25 mouse cellular contexts compared by ENCODE assay signal in the genomic region with DNA sequence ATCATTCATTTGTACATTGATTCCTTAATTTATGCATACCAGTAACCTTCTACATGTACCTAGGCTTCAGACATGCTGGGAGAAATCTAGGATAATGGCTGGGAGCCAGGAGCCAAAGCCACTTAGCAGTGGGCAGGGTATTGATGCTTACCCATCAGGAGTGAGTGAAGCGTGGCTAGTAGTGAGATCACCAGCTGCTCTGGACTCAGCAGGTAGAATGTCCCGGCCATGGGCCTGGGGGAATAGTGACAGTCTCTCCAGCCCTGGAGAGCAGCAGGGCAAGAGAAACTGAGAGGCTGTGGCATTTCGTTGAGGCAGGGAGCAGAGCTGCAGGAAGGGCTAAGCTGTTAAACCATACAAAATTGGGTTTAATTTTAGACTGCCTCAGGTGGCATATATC.
DNase-seq lines count a peak whose midpoint lies in the region; ATAC-seq lines count a peak whose summit lies in the region.
"Had no signal": no experiment of that assay in that cellular context is flagged by ENCODE, and none has a peak within 500 bp of the region (broad histone marks: within the 10 kb centered on the region; RNA-seq: fewer than 3 reads in every experiment).

No protein-coding gene starts in this region.

- ATAC-seq in forebrain, embryonic 14.5 days: 0 out of 2 replicates have a peak, but pooled peaks have one; percentile 48
- no peak for ATAC-seq in forebrain, embryonic 11.5 days (replicated peaks; ENCODE audit: low FRiP score)
- ATAC-seq in midbrain, embryonic 13.5 days: peak; percentile 17; the same call in 1 of the 2 replicates
- no peak for ATAC-seq in midbrain, embryonic 14.5 days (ENCODE audit: low FRiP score, low TSS enrichment)
- ATAC-seq: forebrain, embryonic 15.5 days had no signal

- no peak overlapping the region for H3K4me3 ChIP-seq in forebrain, embryonic 14.5 days (ENCODE audit: low read depth, low read length)
- no peak overlapping the region for H3K4me3 ChIP-seq in forebrain, embryonic 11.5 days (ENCODE audit: low read depth, low read length)
- no peak overlapping the region for H3K4me3 ChIP-seq in midbrain, embryonic 13.5 days (replicated peaks)
- no peak overlapping the region for H3K4me3 ChIP-seq in midbrain, embryonic 14.5 days (replicated peaks; ENCODE audit: low read depth, low read length)
- H3K4me3 ChIP-seq: forebrain, embryonic 15.5 days; heart, embryonic 10.5 days; heart, embryonic 15.5 days; limb, embryonic 13.5 days; lung, embryonic 15.5 days had no signal

- no peak for DNase-seq in forebrain, embryonic 14.5 days (ENCODE audit: low spot score)
- no peak for DNase-seq in forebrain, embryonic 11.5 days (ENCODE audit: low spot score)
- no peak for DNase-seq in midbrain, embryonic 14.5 days
- DNase-seq in cerebellum, adult 9-10 months: peak; percentile 64
- peak; percentile 47 to 57 for DNase-seq in cerebellum, postnatal 36 days
- DNase-seq in right cerebral cortex, postnatal 14 days: no peak
- DNase-seq in spleen, adult 18-20 months: no peak
- DNase-seq: adrenal gland, postnatal 25 days; gastrocnemius, postnatal 25 days; heart, adult 11 months; heart, postnatal 36 days; kidney, adult 2 months; kidney, postnatal 10 days; right cerebral cortex, postnatal 25 days; thymus, postnatal 25 days had no signal

- no peaks in the 10 kb centered on the region for H3K9me3 ChIP-seq in forebrain, embryonic 14.5 days (replicated peaks; ENCODE audit: control insufficient read depth, low read length)
- H3K9me3 ChIP-seq in forebrain, embryonic 11.5 days (ENCODE audit: control insufficient read depth, low read length): no peaks in the 10 kb centered on the region
- H3K9me3 ChIP-seq in midbrain, embryonic 13.5 days: no peaks in the 10 kb centered on the region
- H3K9me3 ChIP-seq in midbrain, embryonic 14.5 days (ENCODE audit: control insufficient read depth, low read length): no peaks in the 10 kb centered on the region
- H3K9me3 ChIP-seq: forebrain, embryonic 15.5 days; G1E; heart, embryonic 10.5 days; heart, embryonic 15.5 days; limb, embryonic 13.5 days; lung, embryonic 15.5 days had no signal

- H3K9ac ChIP-seq in forebrain, embryonic 14.5 days (ENCODE audit: low read length): no peak overlapping the region
- no peak overlapping the region for H3K9ac ChIP-seq in forebrain, embryonic 11.5 days (ENCODE audit: low read length)
- H3K9ac ChIP-seq in midbrain, embryonic 13.5 days (replicated peaks): no peak overlapping the region
- H3K9ac ChIP-seq in midbrain, embryonic 14.5 days (replicated peaks; ENCODE audit: low read length): no peak overlapping the region
- H3K9ac ChIP-seq: forebrain, embryonic 15.5 days; heart, embryonic 15.5 days; hindbrain, embryonic 14.5 days; limb, embryonic 13.5 days; lung, embryonic 15.5 days had no signal

- H3K4me1 ChIP-seq in forebrain, embryonic 14.5 days (ENCODE audit: control insufficient read depth, insufficient read depth, low read length): no peaks in the 10 kb centered on the region
- no peaks in the 10 kb centered on the region for H3K4me1 ChIP-seq in forebrain, embryonic 11.5 days (replicated peaks; ENCODE audit: control insufficient read depth, insufficient read depth, low read length)
- H3K4me1 ChIP-seq in midbrain, embryonic 13.5 days (replicated peaks): no peaks in the 10 kb centered on the region
- H3K4me1 ChIP-seq in midbrain, embryonic 14.5 days (ENCODE audit: control insufficient read depth, insufficient read depth, low read length): no peaks in the 10 kb centered on the region
- H3K4me1 ChIP-seq: forebrain, embryonic 15.5 days; limb, embryonic 13.5 days had no signal

- no peaks in the 10 kb centered on the region for H3K36me3 ChIP-seq in forebrain, embryonic 14.5 days (ENCODE audit: control insufficient read depth, insufficient read depth, low read length)
- no peaks in the 10 kb centered on the region for H3K36me3 ChIP-seq in forebrain, embryonic 11.5 days (ENCODE audit: control insufficient read depth, insufficient read depth, low read length)
- no peaks in the 10 kb centered on the region for H3K36me3 ChIP-seq in midbrain, embryonic 13.5 days
- no peaks in the 10 kb centered on the region for H3K36me3 ChIP-seq in midbrain, embryonic 14.5 days (ENCODE audit: control insufficient read depth, insufficient read depth, low read length)
- H3K36me3 ChIP-seq: forebrain, embryonic 15.5 days; G1E; heart, embryonic 10.5 days; heart, embryonic 15.5 days; limb, embryonic 13.5 days; lung, embryonic 15.5 days had no signal

- WGBS in forebrain, embryonic 14.5 days: 53% methylated on average over 3 of the region's 3 CpGs
- WGBS in forebrain, embryonic 11.5 days: 61% methylated on average over 3 of the region's 3 CpGs
- WGBS in midbrain, embryonic 13.5 days: 63% methylated on average over 3 of the region's 3 CpGs
- 54% methylated on average over 3 of the region's 3 CpGs for WGBS in midbrain, embryonic 14.5 days

- no peaks in the 10 kb centered on the region for H3K27me3 ChIP-seq in forebrain, embryonic 14.5 days (replicated peaks; ENCODE audit: control insufficient read depth, insufficient read depth, low read length)
- H3K27me3 ChIP-seq in forebrain, embryonic 11.5 days (ENCODE audit: control insufficient read depth, insufficient read depth, low read length): no peaks in the 10 kb centered on the region
- no peaks in the 10 kb centered on the region for H3K27me3 ChIP-seq in midbrain, embryonic 13.5 days
- no peaks in the 10 kb centered on the region for H3K27me3 ChIP-seq in midbrain, embryonic 14.5 days (ENCODE audit: control insufficient read depth, insufficient read depth, low read length)
- H3K27me3 ChIP-seq: forebrain, embryonic 15.5 days; heart, embryonic 15.5 days; limb, embryonic 13.5 days; lung, embryonic 15.5 days had no signal

- no peak overlapping the region for H3K4me2 ChIP-seq in forebrain, embryonic 14.5 days (ENCODE audit: low read length)
- H3K4me2 ChIP-seq in forebrain, embryonic 11.5 days (ENCODE audit: low read depth, low read length, severe bottlenecking): no peak overlapping the region
- no peak overlapping the region for H3K4me2 ChIP-seq in midbrain, embryonic 13.5 days (replicated peaks)
- H3K4me2 ChIP-seq in midbrain, embryonic 14.5 days (ENCODE audit: low read length): no peak overlapping the region
- H3K4me2 ChIP-seq: forebrain, embryonic 15.5 days; heart, embryonic 15.5 days; hindbrain, embryonic 14.5 days; limb, embryonic 13.5 days; liver, embryonic 11.5 days; lung, embryonic 15.5 days; midbrain, embryonic 11.5 days had no signal

- no peak overlapping the region for H3K27ac ChIP-seq in forebrain, embryonic 14.5 days (ENCODE audit: low read depth, low read length)
- H3K27ac ChIP-seq in forebrain, embryonic 11.5 days (ENCODE audit: low read depth, low read length): no peak overlapping the region
- no peak overlapping the region for H3K27ac ChIP-seq in midbrain, embryonic 13.5 days
- H3K27ac ChIP-seq in midbrain, embryonic 14.5 days (replicated peaks; ENCODE audit: low read depth, low read length): no peak overlapping the region
- H3K27ac ChIP-seq: forebrain, embryonic 15.5 days; heart, embryonic 10.5 days; heart, embryonic 15.5 days; hindbrain, embryonic 14.5 days; limb, embryonic 13.5 days; lung, embryonic 15.5 days had no signal

Comparison
In these comparisons a context has a peak if more than half of its experiments do, and no peak if none do; other contexts are left out.
1. ATAC-seq: peak in forebrain, embryonic 14.5 days (single experiment) and midbrain, embryonic 13.5 days (single experiment); none in forebrain, embryonic 11.5 days (single experiment) and midbrain, embryonic 14.5 days (single experiment).
2. DNase-seq: peak in cerebellum, adult 9-10 months (single experiment) and cerebellum, postnatal 36 days (2 of 2); none in forebrain, embryonic 14.5 days (single experiment), forebrain, embryonic 11.5 days (single experiment), midbrain, embryonic 14.5 days (single experiment), right cerebral cortex, postnatal 14 days (single experiment) and spleen, adult 18-20 months (0 of 2).